Mouse (Mus musculus) ES-E14 (cell line): ENCODE measurements around the gene Piwil4. TPM values are rescaled to one million over a fixed set of nuclear protein-coding genes. Genes with fewer than 3 reads are reported as not detected.

ENCODE experiments used
- DNase-seq: peaks from one replicate; pipeline ENCODE4 v3.0.0-alpha.2; 2013; ENCODE audit warnings: low read depth, low spot score
- H3K27ac ChIP-seq: 2 replicates; pipeline ENCODE4 v1.5.1; 2012; ENCODE audit warnings: low read depth, mild to moderate bottlenecking, low read length, moderate library complexity, mixed read lengths; ENCODE audit not compliant: poor library complexity, insufficient read depth, severe bottlenecking
- H3K36me3 ChIP-seq: 2 replicates; pipeline ENCODE4 v1.6.1; 2012; ENCODE audit warnings: mild to moderate bottlenecking, low read length, moderate library complexity, mixed read lengths; ENCODE audit not compliant: control insufficient read depth, poor library complexity, insufficient read depth, severe bottlenecking
- H3K4me1 ChIP-seq, 2 experiments: fragments of 150-350 bp in 1 of 2; sonication (generic) in 1 of 2; 2 replicates each; pipeline ENCODE4 v1.6.1; 2012; ENCODE audit warnings: low read length in 2 of 2, mild to moderate bottlenecking in 1 of 2, mixed read lengths in 1 of 2; ENCODE audit not compliant: control insufficient read depth in 2 of 2, insufficient read depth in 2 of 2, poor library complexity in 1 of 2
- H3K4me3 ChIP-seq, 2 experiments: fragments of 150-350 bp in 1 of 2; sonication (generic) in 1 of 2; 2 replicates each; pipeline ENCODE4 v1.5.1; 2012; ENCODE audit warnings: low read length in 2 of 2, low read depth in 1 of 2, mild to moderate bottlenecking in 1 of 2, mixed read lengths in 1 of 2; ENCODE audit not compliant: insufficient read depth in 1 of 2, poor library complexity in 1 of 2, severe bottlenecking in 1 of 2
- H3K9ac ChIP-seq: 2 replicates; pipeline ENCODE4 v1.6.1; 2012; ENCODE audit warnings: low read depth, mild to moderate bottlenecking, low read length, mixed read lengths; ENCODE audit not compliant: poor library complexity, insufficient read depth, severe bottlenecking
- H3K9me3 ChIP-seq: fragments of 150-350 bp; sonication (generic); 2 replicates; pipeline ENCODE4 v1.6.1; 2012; ENCODE audit warnings: low read depth, mild to moderate bottlenecking, low read length; ENCODE audit not compliant: control insufficient read depth, insufficient read depth
- CHD2 ChIP-seq: IDR thresholded peaks from 2 replicates; pipeline ENCODE4 v1.6.1; 2014; ENCODE audit warnings: mild to moderate bottlenecking, low read depth, low read length, inconsistent platforms
- HCFC1 ChIP-seq: IDR thresholded peaks from 2 replicates; pipeline ENCODE4 v1.6.1; 2012; ENCODE audit warnings: low read length, inconsistent platforms, borderline replicate concordance; ENCODE audit not compliant: insufficient read depth
- MAFK ChIP-seq: IDR thresholded peaks from 2 replicates; pipeline ENCODE4 v1.6.1; 2014; ENCODE audit warnings: mild to moderate bottlenecking, low read depth, low read length, inconsistent platforms; ENCODE audit not compliant: insufficient read depth
- ZC3H11A ChIP-seq: IDR thresholded peaks from 2 replicates; pipeline ENCODE4 v1.6.1; 2012; ENCODE audit warnings: low read depth, mild to moderate bottlenecking, inconsistent platforms, low read length, borderline replicate concordance
- ZNF384 ChIP-seq: IDR thresholded peaks from 2 replicates; pipeline ENCODE4 v1.6.1; 2012; ENCODE audit warnings: low read depth, low read length, inconsistent platforms
- in situ Hi-C, 2 experiments: fragments of 600-800 bp; cut with MboI; formaldehyde crosslinking; loops; one replicate each; pipeline ENCODE4 v1.15.1; 2025; ENCODE audit warnings: low sequenced_read_pairs in 2 of 2, inconsistent platforms in 1 of 2; ENCODE audit not compliant: unreplicated experiment in 2 of 2
- total RNA-seq: library from RNA; depleted of rRNA; stranded (reverse); fragments of 300-350 nt; gene quantifications from 2 replicates; pipeline ENCODE4 v1.2.3, GENCODE M21; 2012

The Piwil4 gene
- total RNA-seq, 1 experiment = 2.7 TPM

DNA sequence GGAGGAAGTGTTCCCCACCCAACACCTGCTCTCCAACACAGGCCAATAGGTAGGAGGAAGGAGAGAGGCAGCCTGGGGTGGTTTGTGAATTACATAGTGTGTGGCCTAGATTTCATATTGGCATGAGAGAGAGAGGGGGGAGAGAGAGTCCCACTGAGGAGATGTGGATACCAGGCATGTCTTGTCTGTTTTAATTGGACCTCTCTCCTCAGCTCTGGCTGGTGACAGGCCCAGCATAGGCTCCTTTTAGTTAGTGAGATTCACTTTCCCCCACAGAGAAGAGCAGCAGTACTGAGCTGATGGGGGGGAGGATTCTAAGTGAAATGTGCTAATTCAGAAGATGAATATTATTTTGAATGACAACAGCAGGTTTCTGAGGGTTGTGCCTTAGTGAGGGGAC lies 57.8 kb downstream of the Piwil4 start:
- Histone ChIP-seq H3K36me3 (no peaks in the 10 kb centered on the region), H3K4me1 (peaks cover 12 to 16% of the 10 kb centered on the region in 2 experiments), H3K27ac (no peak overlapping the region), H3K9me3 (no peaks in the 10 kb centered on the region), H3K9ac (no peak overlapping the region), H3K4me3 (no peak overlapping the region)
- TF ChIP-seq CHD2 (no peak), ZNF384 (no peak), MAFK (no peak), ZC3H11A (no peak), HCFC1 (no peak)
- in situ Hi-C loops = no loop called here
- DNase-seq = no peak

GRCm38 (mm10) chr9:14680584-14680983 lies 59.9 kb downstream of the Piwil4 start:
- DNase-seq = no peak
- in situ Hi-C loops = no loop called here
- Histone ChIP-seq H3K9me3 (no peaks in the 10 kb centered on the region), H3K27ac (no peak overlapping the region; the same call in 1 of the 2 replicates), H3K4me3 (no peak overlapping the region), H3K36me3 (no peaks in the 10 kb centered on the region), H3K9ac (no peak overlapping the region), H3K4me1 (peaks cover 19 to 24% of the 10 kb centered on the region in 2 experiments)
- TF ChIP-seq CHD2 (no peak), ZC3H11A (no peak), MAFK (no peak), ZNF384 (no peak), HCFC1 (no peak)

- in situ Hi-C loops = no loop called here
- Histone ChIP-seq H3K9ac (no peak overlapping the region; the same call in 1 of the 2 replicates), H3K9me3 (no peaks in the 10 kb centered on the region), H3K27ac (no peak overlapping the region), H3K4me3 (no peak overlapping the region), H3K4me1 (peaks cover 21 to 36% of the 10 kb centered on the region in 2 experiments), H3K36me3 (no peaks in the 10 kb centered on the region)
- peak; percentile 84 for TF ChIP-seq ZNF384
- TF ChIP-seq MAFK = no peak
- TF ChIP-seq HCFC1 = no peak
- no peak for TF ChIP-seq CHD2
- no peak for DNase-seq
Observed at GRCm38 (mm10) chr9:14675707-14676691, 64.5 kb downstream of the Piwil4 start.

DNA sequence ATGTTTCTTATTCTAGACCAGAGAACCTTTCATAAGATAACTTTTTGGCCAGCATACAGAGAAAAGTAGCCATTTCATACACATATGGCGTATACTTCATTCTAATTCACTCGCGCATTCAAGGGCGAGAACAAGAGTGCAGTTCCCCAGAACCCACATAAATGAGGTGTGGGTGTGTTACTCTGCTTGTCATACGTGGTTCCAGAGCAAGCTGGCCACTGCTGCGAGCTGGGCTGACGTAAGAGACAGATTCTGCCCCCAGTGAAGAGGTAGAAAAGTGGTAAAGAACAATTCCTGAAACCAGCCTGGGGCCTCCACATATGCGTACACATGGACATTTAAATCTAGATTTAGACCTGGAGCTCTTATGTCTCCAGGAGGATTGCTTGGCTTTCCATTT lies 66.0 kb downstream of the Piwil4 start:
- no peak overlapping the region for H3K9ac ChIP-seq

More for the DNA sequence above, 66.0 kb downstream of the Piwil4 start:
- Histone ChIP-seq H3K36me3 (no peaks in the 10 kb centered on the region), H3K27ac (no peak overlapping the region), H3K4me1 (peaks cover 15 to 27% of the 10 kb centered on the region in 2 experiments), H3K9me3 (no peaks in the 10 kb centered on the region), H3K4me3 (no peak overlapping the region)
- DNase-seq = no peak
- TF ChIP-seq ZNF384 = no peak
- TF ChIP-seq ZC3H11A = no peak
- TF ChIP-seq HCFC1 = no peak
- no peak for TF ChIP-seq MAFK
- TF ChIP-seq CHD2 = no peak
- in situ Hi-C loops = no loop called here
